Mouse (Mus musculus): ENCODE measurements around the gene Proser2.
"Not testable (repeated sequence)": the region's sequence is repeated elsewhere in the genome, so short reads cannot be mapped to it uniquely, and the experiment has no call there.

Gene Proser2

GRCm38 (mm10) chr2:6128881-6129280 lies 1.1 kb downstream of the Proser2 start:
- DNase-seq (ENCODE audit: low read depth, low spot score) = no peak

GRCm38 (mm10) chr2:6128136-6128805 lies 1.7 kb downstream of the Proser2 start:
- DNase-seq (ENCODE audit: low read depth, low spot score) = no peak

- no peak for DNase-seq (ENCODE audit: low read depth, low spot score)
Measured at GRCm38 (mm10) chr2:6123046-6123445, 7.0 kb downstream of the Proser2 start.

GRCm38 (mm10) chr2:6121091-6121490 lies 8.9 kb downstream of the Proser2 start:
- no peak for DNase-seq (ENCODE audit: low read depth, low spot score)

GRCm38 (mm10) chr2:6118246-6118645 lies 11.8 kb downstream of the Proser2 start:
- DNase-seq (ENCODE audit: low read depth, low spot score) = no peak

GRCm38 (mm10) chr2:6113792-6114191 lies 16.2 kb downstream of the Proser2 start:
- DNase-seq (ENCODE audit: low read depth, low spot score) = no peak

GRCm38 (mm10) chr2:6112619-6113018 lies 17.4 kb downstream of the Proser2 start:
- no peak for DNase-seq (ENCODE audit: low read depth, low spot score)

GRCm38 (mm10) chr2:6105437-6105836 lies 24.6 kb downstream of the Proser2 start:
- DNase-seq (ENCODE audit: low read depth, low spot score) = no peak

DNA sequence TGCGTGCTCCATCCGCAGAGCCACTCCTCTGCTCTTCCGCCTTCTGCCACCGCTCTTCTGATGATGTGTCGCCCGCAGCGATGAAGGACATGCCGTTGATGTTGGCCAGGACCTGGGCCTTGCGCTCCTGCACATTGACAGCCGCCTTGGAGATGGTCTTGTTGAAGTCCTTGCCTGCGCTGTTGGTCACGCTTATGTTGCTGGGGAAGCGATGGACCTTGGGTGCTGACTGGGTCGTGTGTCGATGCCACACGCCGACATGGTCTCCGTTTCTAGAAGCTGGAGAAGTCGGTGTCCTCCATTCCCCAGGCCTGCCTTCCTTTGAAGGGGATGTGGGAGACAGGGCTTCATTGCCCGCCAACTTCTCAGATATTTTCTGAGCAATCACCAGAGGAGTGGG lies 29.3 kb downstream of the Proser2 start:
- no peak for DNase-seq (ENCODE audit: low read depth, low spot score)

GRCm38 (mm10) chr2:6100027-6100749 lies 29.8 kb downstream of the Proser2 start:
- DNase-seq (ENCODE audit: low read depth, low spot score) = no peak

DNA sequence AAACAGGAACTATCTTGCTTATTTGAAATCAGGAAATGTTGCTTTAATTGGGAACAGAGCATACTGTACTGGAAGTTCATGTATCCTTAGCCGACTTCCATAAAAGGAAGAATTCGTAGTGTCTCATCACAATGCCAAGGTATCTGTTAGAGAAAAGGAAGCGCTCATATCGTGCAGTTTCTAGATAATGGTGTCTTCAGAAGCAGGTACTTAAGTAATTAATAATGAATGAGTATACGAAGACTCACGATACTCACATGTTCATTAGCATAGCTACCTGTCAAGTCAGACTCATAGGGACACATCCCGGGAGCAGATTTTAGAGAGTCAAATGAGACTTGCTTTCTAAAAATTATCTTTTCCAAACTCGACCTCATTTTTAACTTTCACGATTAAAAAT lies 30.6 kb downstream of the Proser2 start:
- no peak for DNase-seq (ENCODE audit: low read depth, low spot score)

DNA sequence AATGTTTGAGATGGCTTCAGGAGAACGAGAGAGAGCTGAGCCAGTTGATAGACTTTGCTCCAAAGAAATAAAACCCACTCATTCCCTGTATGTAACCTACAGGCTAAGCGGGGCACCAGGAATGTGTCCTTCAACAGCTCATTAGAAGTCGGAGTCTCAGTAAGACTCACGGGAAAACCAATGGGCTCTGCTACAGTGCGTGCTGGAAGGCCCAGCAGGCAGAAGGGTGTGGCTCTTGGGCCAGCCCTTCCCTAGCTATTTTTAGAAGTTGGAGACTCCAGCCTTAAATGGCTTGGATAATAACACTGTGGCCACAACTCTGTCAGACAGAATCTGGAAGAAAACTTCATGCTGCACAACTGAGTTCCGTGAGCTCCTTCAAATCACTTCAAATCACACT lies 31.1 kb downstream of the Proser2 start:
- DNase-seq (ENCODE audit: low read depth, low spot score) = no peak

DNA sequence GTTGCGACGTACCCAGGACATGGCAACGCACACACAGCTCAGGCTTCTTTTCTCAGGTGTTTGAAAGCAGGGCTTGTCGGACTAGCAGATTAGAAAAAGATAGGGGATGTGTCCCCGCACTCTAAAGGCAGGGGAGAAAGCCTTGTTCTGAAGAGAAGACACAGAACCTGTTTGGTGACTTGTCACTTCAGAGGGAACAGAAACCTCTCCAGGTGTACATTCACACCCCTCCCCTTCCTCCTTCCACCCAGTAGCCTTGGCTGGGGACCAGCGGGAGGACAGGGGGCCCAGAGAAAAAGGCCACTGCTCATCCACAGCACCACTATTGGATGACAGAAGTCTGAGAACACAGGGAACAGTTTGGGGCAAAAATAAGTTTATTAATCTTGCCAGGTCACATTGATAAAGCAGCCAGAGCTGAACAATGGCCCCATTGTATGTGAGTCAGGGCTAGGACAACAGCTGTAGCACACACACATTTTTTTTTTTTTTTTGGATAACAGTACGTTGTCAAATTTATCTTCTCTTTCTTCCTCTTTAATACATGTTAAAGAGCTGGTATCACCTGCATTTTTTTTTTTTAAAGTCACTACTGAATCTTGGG lies 32.8 kb downstream of the Proser2 start:
- no peak for DNase-seq (ENCODE audit: low read depth, low spot score)

DNA sequence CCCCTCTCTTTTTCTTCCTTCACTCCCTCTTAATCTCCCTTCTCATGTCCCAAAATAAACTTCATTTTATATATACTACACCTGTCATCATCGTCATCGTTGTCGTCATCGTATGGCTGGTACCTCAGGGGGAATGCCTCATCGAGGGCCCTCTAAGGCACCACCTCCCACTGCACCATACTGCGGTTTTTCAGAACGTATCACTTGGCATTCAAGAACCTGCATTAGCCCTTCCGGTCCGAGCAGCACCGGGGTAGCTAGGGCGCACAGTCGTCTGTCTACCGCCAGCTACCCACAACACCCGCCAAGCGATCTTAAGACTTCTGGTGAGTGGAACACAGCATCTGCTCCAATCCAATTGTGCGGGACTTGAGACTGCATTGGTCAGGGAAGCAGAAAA lies 40.1 kb downstream of the Proser2 start:
- DNase-seq (ENCODE audit: low read depth, low spot score) = not testable (repeated sequence)

GRCm38 (mm10) chr2:6087151-6087550 lies 42.9 kb downstream of the Proser2 start:
- DNase-seq (ENCODE audit: low read depth, low spot score) = no peak

DNA sequence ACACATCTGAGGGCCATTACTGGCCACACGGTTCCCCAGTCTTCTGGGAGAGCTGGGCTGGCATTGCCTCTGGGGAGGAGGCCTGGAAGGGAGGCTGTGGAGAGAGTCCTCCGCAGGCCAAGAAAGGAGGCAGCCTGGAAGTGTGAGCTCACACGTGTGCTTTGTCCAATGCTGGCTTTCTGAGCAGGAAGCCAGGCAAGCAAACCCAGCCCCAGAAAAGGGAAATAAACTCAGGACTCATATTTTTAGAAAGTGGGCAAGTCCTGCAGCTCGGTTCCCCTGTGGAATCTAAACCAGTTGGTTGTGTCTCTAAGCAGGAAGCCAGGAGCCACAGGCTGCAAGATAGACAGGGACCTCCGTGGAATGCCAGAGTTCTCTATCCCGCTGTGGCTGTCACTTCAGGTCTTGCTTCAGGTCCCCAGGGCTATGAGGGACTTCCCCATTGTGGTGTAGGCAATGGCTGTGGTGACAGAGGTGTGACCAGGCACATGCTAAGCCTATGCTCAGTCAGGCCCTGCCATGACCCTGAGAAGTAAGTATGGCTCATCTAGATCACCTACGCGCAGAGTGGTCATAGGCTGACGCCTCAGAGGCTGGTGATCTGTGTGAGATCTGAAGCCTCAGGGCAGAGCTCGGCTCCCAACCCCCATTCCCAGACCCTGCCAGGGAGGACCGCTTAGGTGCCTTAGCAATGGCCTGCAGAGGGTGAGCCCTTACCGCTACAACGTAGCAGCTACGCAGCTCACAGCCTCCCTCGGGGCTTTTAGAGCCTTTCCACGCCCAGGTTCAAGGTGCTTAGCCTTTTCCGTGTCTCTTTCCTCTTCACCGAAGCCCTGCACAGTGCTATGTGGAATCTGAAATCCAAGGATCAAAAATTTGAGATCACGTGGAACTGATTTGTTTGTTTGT lies 44.1 kb downstream of the Proser2 start:
- no peak for DNase-seq (ENCODE audit: low read depth, low spot score)

GRCm38 (mm10) chr2:6083696-6084095 lies 46.3 kb downstream of the Proser2 start:
- no peak for DNase-seq (ENCODE audit: low read depth, low spot score)

- no peak for DNase-seq (ENCODE audit: low read depth, low spot score)
Measured at GRCm38 (mm10) chr2:6082615-6083014, 47.4 kb downstream of the Proser2 start.

DNA sequence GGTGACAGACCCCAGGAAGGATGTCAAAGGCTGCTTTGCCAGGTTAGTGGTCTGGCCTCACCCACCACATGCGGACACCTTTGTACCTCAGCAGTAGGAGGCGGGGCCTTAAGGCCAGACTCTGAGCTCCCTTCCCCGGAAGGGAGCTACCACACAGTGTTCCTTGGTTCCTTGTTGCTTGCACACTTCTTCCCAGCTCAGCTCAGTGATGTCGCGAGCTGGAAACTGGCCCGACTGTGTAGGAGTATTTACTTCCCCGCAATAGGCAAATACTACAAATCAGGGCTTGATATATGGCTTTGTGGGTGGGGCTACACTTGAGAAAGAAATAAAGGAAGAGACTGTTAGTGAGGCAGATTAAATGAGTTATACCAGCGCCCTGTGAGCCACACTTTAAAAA lies 48.9 kb downstream of the Proser2 start:
- no peak for DNase-seq (ENCODE audit: low read depth, low spot score)

DNA sequence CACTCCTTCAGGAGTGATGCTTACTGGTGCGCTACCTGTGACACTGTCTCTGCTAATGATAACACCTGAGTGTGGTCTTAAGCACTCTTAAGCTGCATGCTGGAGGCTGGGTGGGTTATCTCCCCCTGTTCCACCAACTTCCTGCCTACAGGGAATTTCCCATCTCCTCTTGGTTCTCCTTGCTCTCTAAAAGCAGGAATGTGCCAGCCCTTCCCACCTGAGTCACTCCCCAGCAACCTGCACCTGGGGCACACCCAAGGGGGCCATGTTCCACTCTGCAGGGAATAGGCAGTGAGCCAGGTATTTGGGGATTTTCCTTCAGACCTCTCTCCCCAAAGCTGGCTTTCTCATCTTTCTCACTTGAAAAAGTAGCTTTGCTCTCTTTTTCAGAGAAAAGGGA lies 50.0 kb downstream of the Proser2 start:
- DNase-seq (ENCODE audit: low read depth, low spot score) = no peak

DNA sequence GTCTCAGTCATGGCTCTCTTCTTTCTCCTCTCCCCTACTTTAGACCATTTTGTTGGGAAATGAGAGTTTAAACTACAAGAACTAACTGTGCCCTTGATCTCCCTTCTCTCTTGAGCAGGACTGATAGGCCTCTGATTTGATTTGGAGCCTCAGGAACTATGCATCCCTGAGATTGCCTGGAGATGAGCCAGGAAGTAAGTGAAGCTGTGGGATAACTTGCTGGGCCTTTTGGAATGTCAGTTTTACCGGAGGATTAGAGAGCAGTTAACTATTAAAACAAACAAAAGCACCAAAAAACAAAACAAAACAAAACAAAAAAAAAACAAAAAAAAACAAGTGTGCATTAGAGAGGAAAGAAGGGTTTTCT lies 54.5 kb downstream of the Proser2 start:
- DNase-seq (ENCODE audit: low read depth, low spot score) = no peak
